Mouse (Mus musculus): ENCODE data around the gene Adprh. TPM values are rescaled to one million over a fixed set of nuclear protein-coding genes. Genes with fewer than 3 reads are reported as not detected.
"Not testable (repeated sequence)": the region's sequence is repeated elsewhere in the genome, so short reads cannot be mapped to it uniquely, and the experiment has no call there.

Adprh gene
- polyA plus RNA-seq, 1 experiment from 2014 or later, result 125 TPM

GRCm38 (mm10) chr16:38477241-38477608 lies 24.7 kb upstream of the Adprh start:
- peak overlapping the region; percentile 25; the same call in 1 of the 2 replicates for H3K4me3 ChIP-seq (ENCODE audit: low read depth, low read length)
- not testable (repeated sequence) for H3K27ac ChIP-seq (ENCODE audit: low read depth, low read length); H3K4me1 ChIP-seq (replicated peaks; ENCODE audit: control insufficient read depth, insufficient read depth, low read length); DNase-seq (ENCODE audit: low spot score); H3K9me3 ChIP-seq (ENCODE audit: control insufficient read depth, low read length); H3K36me3 ChIP-seq (ENCODE audit: control insufficient read depth, insufficient read depth, low read length); H3K27me3 ChIP-seq (ENCODE audit: control insufficient read depth, insufficient read depth, low read length); H3K9ac ChIP-seq (ENCODE audit: low read depth, low read length)
- 42% methylated on average over 14 of the region's 14 CpGs for WGBS
- peak overlapping the region; percentile 54 for H3K4me2 ChIP-seq (replicated peaks; ENCODE audit: low read depth, low read length)
- ATAC-seq (ENCODE audit: low FRiP score), result peak; percentile 25; the same call in 1 of the 2 replicates

GRCm38 (mm10) chr16:38476312-38477240 lies 24.1 kb upstream of the Adprh start:
- Histone ChIP-seq H3K27me3 (ENCODE audit: control insufficient read depth, insufficient read depth, low read length) (no peaks in the 10 kb centered on the region), H3K36me3 (ENCODE audit: control insufficient read depth, insufficient read depth, low read length) (no peaks in the 10 kb centered on the region), H3K4me1 (replicated peaks; ENCODE audit: control insufficient read depth, insufficient read depth, low read length) (no peaks in the 10 kb centered on the region), H3K27ac (ENCODE audit: low read depth, low read length) (no peak overlapping the region), H3K9ac (ENCODE audit: low read depth, low read length) (peak overlapping the region; percentile 40; the same call in 1 of the 2 replicates), H3K9me3 (ENCODE audit: control insufficient read depth, low read length) (no peaks in the 10 kb centered on the region), H3K4me3 (ENCODE audit: low read depth, low read length) (peak overlapping the region; percentile 25), H3K4me2 (replicated peaks; ENCODE audit: low read depth, low read length) (peak overlapping the region; percentile 54)
- peak; percentile 56 for DNase-seq (ENCODE audit: low spot score)
- WGBS, result 9% methylated on average over 34 of the region's 34 CpGs
- ATAC-seq (ENCODE audit: low FRiP score), result peak; percentile 57; the same call in 1 of the 2 replicates

GRCm38 (mm10) chr16:38475681-38476311 lies 23.3 kb upstream of the Adprh start:
- Histone ChIP-seq H3K4me2 (replicated peaks; ENCODE audit: low read depth, low read length) (peak overlapping the region; percentile 54), H3K4me1 (replicated peaks; ENCODE audit: control insufficient read depth, insufficient read depth, low read length) (no peaks in the 10 kb centered on the region), H3K4me3 (ENCODE audit: low read depth, low read length) (no peak overlapping the region), H3K9me3 (ENCODE audit: control insufficient read depth, low read length) (no peaks in the 10 kb centered on the region), H3K36me3 (ENCODE audit: control insufficient read depth, insufficient read depth, low read length) (no peaks in the 10 kb centered on the region), H3K27me3 (ENCODE audit: control insufficient read depth, insufficient read depth, low read length) (no peaks in the 10 kb centered on the region), H3K27ac (ENCODE audit: low read depth, low read length) (no peak overlapping the region), H3K9ac (ENCODE audit: low read depth, low read length) (no peak overlapping the region)
- ATAC-seq (ENCODE audit: low FRiP score), result no peak
- no peak for DNase-seq (ENCODE audit: low spot score)
- 60% methylated on average over 4 of the region's 4 CpGs for WGBS

- Histone ChIP-seq H3K9ac (ENCODE audit: low read depth, low read length) (no peak overlapping the region), H3K27me3 (ENCODE audit: control insufficient read depth, insufficient read depth, low read length) (no peaks in the 10 kb centered on the region), H3K36me3 (ENCODE audit: control insufficient read depth, insufficient read depth, low read length) (no peaks in the 10 kb centered on the region), H3K9me3 (ENCODE audit: control insufficient read depth, low read length) (no peaks in the 10 kb centered on the region), H3K4me2 (replicated peaks; ENCODE audit: low read depth, low read length) (no peak overlapping the region), H3K4me3 (ENCODE audit: low read depth, low read length) (no peak overlapping the region), H3K4me1 (replicated peaks; ENCODE audit: control insufficient read depth, insufficient read depth, low read length) (no peaks in the 10 kb centered on the region), H3K27ac (ENCODE audit: low read depth, low read length) (no peak overlapping the region)
- ATAC-seq (ENCODE audit: low FRiP score) (no peak), DNase-seq (ENCODE audit: low spot score) (no peak)
- 93% methylated on average over 9 of the region's 9 CpGs for WGBS
Measured at GRCm38 (mm10) chr16:38474677-38475286, 22.3 kb upstream of the Adprh start.

DNA sequence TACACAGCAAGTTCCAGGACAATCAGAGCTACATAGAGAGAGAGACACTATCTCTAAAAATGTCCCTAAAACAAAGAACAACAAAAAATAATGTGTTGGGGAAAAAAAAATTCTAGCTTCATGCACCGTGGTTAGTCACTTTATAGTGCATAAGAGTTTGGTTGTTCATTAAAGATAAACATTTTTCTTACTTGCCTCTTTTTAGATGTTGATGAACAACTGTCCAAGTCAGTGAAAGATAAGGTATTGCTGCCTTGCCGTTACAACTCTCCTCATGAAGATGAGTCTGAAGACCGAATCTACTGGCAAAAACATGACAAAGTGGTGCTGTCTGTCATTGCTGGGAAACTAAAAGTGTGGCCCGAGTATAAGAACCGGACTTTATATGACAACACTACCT lies 21.2 kb upstream of the Adprh start:
- whole genome bisulfite sequencing, result 93% methylated on average over 5 of the region's 5 CpGs
- no peak for ATAC-seq (ENCODE audit: low FRiP score)
- H3K9ac ChIP-seq (ENCODE audit: low read depth, low read length), result no peak overlapping the region
- no peaks in the 10 kb centered on the region for H3K36me3 ChIP-seq (ENCODE audit: control insufficient read depth, insufficient read depth, low read length)
- no peak for DNase-seq (ENCODE audit: low spot score)
- H3K9me3 ChIP-seq (ENCODE audit: control insufficient read depth, low read length), result no peaks in the 10 kb centered on the region
- H3K27ac ChIP-seq (ENCODE audit: low read depth, low read length), result no peak overlapping the region
- H3K4me2 ChIP-seq (replicated peaks; ENCODE audit: low read depth, low read length), result no peak overlapping the region
- no peak overlapping the region for H3K4me3 ChIP-seq (ENCODE audit: low read depth, low read length)
- no peaks in the 10 kb centered on the region for H3K27me3 ChIP-seq (ENCODE audit: control insufficient read depth, insufficient read depth, low read length)
- no peaks in the 10 kb centered on the region for H3K4me1 ChIP-seq (replicated peaks; ENCODE audit: control insufficient read depth, insufficient read depth, low read length)

- Histone ChIP-seq H3K4me2 (replicated peaks; ENCODE audit: low read depth, low read length) (no peak overlapping the region), H3K9ac (ENCODE audit: low read depth, low read length) (no peak overlapping the region), H3K4me3 (ENCODE audit: low read depth, low read length) (no peak overlapping the region), H3K27ac (ENCODE audit: low read depth, low read length) (no peak overlapping the region), H3K36me3 (ENCODE audit: control insufficient read depth, insufficient read depth, low read length) (no peaks in the 10 kb centered on the region), H3K27me3 (ENCODE audit: control insufficient read depth, insufficient read depth, low read length) (no peaks in the 10 kb centered on the region), H3K9me3 (ENCODE audit: control insufficient read depth, low read length) (no peaks in the 10 kb centered on the region), H3K4me1 (replicated peaks; ENCODE audit: control insufficient read depth, insufficient read depth, low read length) (no peaks in the 10 kb centered on the region)
- DNase-seq (ENCODE audit: low spot score) (no peak), ATAC-seq (ENCODE audit: low FRiP score) (no peak)
- 91% methylated on average over 5 of the region's 5 CpGs for WGBS
Measured at GRCm38 (mm10) chr16:38472507-38472873, 20.0 kb upstream of the Adprh start.

DNA sequence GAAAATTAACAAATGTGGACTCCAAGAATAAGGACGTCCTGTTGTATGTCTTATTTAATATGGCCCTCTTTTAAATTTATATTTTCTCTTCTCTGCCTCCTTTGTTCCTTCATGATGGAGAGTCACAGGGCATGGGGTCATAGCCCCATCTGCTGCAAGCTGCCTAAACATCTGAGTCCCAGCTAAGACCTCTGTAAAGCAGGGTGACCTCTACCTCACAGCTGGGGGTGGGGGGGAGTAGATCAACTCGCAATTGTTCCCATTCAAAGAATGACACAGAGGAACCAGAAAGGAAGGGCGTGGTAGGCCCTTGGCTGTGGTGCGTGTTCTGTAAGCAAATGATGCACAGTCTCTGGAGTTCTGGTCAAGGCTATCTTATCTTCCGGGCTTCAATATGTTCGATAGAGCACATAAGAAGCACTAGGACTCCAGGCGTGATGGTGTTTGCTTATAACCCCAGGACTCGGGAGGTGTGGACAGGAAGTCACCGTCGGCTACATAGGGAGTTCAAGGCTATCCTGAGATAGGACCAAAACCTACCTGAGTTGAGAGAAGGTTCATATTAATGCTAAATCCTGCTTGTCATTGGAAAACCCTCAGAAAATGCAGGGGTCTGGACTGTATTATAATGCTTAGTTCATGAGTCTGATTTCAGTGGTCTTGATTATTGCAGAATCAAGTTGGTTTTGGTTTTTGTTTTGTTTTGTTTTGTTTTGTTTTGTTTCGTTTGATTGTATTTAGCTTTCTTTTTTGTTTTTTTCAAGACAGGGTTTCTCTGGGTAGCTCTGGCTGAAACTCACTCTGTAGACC lies 19.4 kb upstream of the Adprh start:
- 68% methylated on average over 11 of the region's 11 CpGs for WGBS
- Histone ChIP-seq H3K9me3 (ENCODE audit: control insufficient read depth, low read length) (no peaks in the 10 kb centered on the region), H3K4me1 (replicated peaks; ENCODE audit: control insufficient read depth, insufficient read depth, low read length) (no peaks in the 10 kb centered on the region), H3K9ac (ENCODE audit: low read depth, low read length) (no peak overlapping the region), H3K4me2 (replicated peaks; ENCODE audit: low read depth, low read length) (no peak overlapping the region), H3K27me3 (ENCODE audit: control insufficient read depth, insufficient read depth, low read length) (no peaks in the 10 kb centered on the region), H3K4me3 (ENCODE audit: low read depth, low read length) (no peak overlapping the region), H3K36me3 (ENCODE audit: control insufficient read depth, insufficient read depth, low read length) (no peaks in the 10 kb centered on the region), H3K27ac (ENCODE audit: low read depth, low read length) (no peak overlapping the region)
- DNase-seq (ENCODE audit: low spot score), result peak; percentile 51
- 0 out of 2 replicates have a peak, but pooled peaks have one; percentile 43 for ATAC-seq (ENCODE audit: low FRiP score)

DNA sequence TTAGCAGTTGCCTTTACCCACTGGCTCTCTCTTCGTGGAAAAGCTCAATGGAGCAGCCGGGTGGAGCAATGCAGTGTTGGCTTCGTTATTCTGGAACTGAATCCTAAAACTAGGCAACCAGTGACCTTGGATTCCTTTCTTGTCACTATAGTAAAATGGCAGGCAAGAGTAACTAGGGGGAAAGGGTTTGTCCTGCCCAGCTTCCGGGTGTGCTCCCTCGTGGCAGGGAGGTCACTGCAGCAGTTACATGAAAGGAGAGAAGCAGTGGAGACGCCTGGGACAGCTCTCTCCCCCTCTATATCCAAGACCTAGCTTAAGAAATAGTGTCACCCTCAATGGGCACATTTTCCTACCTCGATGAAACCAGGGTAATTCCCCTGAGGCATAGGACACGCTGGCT lies 16.9 kb upstream of the Adprh start:
- ATAC-seq (ENCODE audit: low FRiP score), result no peak
- Histone ChIP-seq H3K4me1 (replicated peaks; ENCODE audit: control insufficient read depth, insufficient read depth, low read length) (no peaks in the 10 kb centered on the region), H3K27me3 (ENCODE audit: control insufficient read depth, insufficient read depth, low read length) (no peaks in the 10 kb centered on the region), H3K36me3 (ENCODE audit: control insufficient read depth, insufficient read depth, low read length) (no peaks in the 10 kb centered on the region), H3K4me2 (replicated peaks; ENCODE audit: low read depth, low read length) (no peak overlapping the region), H3K27ac (ENCODE audit: low read depth, low read length) (no peak overlapping the region), H3K4me3 (ENCODE audit: low read depth, low read length) (no peak overlapping the region), H3K9ac (ENCODE audit: low read depth, low read length) (no peak overlapping the region), H3K9me3 (ENCODE audit: control insufficient read depth, low read length) (no peaks in the 10 kb centered on the region)
- no peak for DNase-seq (ENCODE audit: low spot score)
- WGBS, result 72% methylated on average over 8 of the region's 8 CpGs
